Mouse (Mus musculus) monocyte, adult 5-6 weeks (primary cell): Measurements from ENCODE around the gene Vmn1r199. TPM values are rescaled to one million over a fixed set of nuclear protein-coding genes. Genes with fewer than 3 reads are reported as not detected.
"Not testable (repeated sequence)": the region's sequence is repeated elsewhere in the genome, so short reads cannot be mapped to it uniquely, and the experiment has no call there.

Source experiments
- ATAC-seq: fragments of 153-309, 156-312 bp; replicated peaks from 2 replicates; pipeline ENCODE4 v1.8.0; 2017; ENCODE audit warnings: mild to moderate bottlenecking; ENCODE audit not compliant: low TSS enrichment, insufficient number of reproducible peaks, severe bottlenecking, poor library complexity, low FRiP score
- total RNA-seq: library from RNA; stranded (forward); fragments of 200-1000, 200-491, 200-594 nt; gene quantifications from 3 replicates; pipeline ENCODE4 v1.2.3, GENCODE M21; 2017

The Vmn1r199 gene
- not detected in 3 replicates for total RNA-seq

DNA sequence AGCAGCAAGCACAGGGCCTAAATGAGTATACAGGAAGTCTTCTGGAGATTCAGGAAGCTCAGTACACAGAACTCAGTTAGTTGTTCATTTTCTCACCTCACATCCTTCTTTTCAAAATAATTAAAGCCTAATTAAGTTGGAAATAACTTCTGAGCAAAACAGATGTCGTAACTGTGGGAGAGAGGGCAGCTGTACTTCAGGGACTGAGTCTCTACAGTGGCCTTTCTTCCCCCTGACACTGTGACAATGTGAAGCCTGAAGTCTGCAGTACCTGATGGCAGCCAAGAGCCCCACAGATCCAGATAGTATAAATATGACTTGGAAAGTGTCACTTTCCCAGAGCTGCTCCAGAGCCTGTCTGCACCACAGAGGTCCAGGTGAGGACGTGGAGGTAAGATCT is at the start of gene Vmn1r199:
Vmn1r199 (plus strand) TSS at position 301 of the 400 bp plus-strand sequence.
- ATAC-seq: no peak

- ATAC-seq: no peak
Measured at GRCm38 (mm10) chr13:22333269-22333668, 46.3 kb upstream of the Vmn1r199 start.

GRCm38 (mm10) chr13:22335565-22335964 is 44.1 kb upstream of the Vmn1r199 start:
- ATAC-seq: no peak

GRCm38 (mm10) chr13:22350064-22350463 is 29.6 kb upstream of the Vmn1r199 start, which contains the start of gene Vmn1r198:
Gene Vmn1r198 (plus strand): TSS chr13:22350364.
- ATAC-seq: no peak

- ATAC-seq: no peak
Measured at GRCm38 (mm10) chr13:22350813-22351212, 28.8 kb upstream of the Vmn1r199 start.

GRCm38 (mm10) chr13:22381128-22381527 is 1.5 kb downstream of the Vmn1r199 start:
- ATAC-seq: not testable (repeated sequence)

- no peak for ATAC-seq
Measured at GRCm38 (mm10) chr13:22383401-22383800, 3.8 kb downstream of the Vmn1r199 start.

GRCm38 (mm10) chr13:22387050-22387449 is 7.4 kb downstream of the Vmn1r199 start:
- no peak for ATAC-seq

- no peak for ATAC-seq
Measured at GRCm38 (mm10) chr13:22390073-22390472, 10.5 kb downstream of the Vmn1r199 start, which contains the start of gene Vmn1r200. Gene Vmn1r200 (plus strand): TSS chr13:22390373.

DNA sequence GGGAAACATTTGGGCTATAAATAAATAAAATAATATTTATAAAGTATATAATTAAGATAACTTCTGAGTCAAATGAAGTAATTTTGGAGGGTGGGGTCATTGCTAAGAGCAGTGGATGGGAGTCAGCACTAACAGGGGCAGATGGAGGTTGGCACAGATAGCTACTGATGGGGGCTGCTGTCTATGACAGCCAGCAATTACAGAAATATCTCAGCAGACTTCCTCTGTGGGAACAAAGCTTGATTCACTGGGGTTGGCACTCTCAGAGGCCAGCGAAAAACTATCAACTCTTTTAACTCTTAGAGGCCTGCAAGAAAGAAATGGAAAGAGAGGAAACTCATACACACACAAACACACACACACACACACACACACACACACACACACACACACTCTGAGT is 23.4 kb downstream of the Vmn1r199 start:
- ATAC-seq: no peak

Other genes starting within 250 kb of the Vmn1r199 start
- gene Vmn1r191, start 195.8 kb upstream of the Vmn1r199 start, total RNA-seq: not detected in 3 replicates
- not detected in 3 replicates for gene Vmn1r192, start 188.7 kb upstream of the Vmn1r199 start, total RNA-seq
- gene Vmn1r193, start 156.7 kb upstream of the Vmn1r199 start, total RNA-seq: not detected in 3 replicates
- gene Vmn1r194, start 135.6 kb upstream of the Vmn1r199 start, total RNA-seq: not detected in 3 replicates
- not detected in 3 replicates for gene Vmn1r195, start 109.3 kb upstream of the Vmn1r199 start, total RNA-seq
- not detected in 3 replicates for gene Vmn1r196, start 89.9 kb upstream of the Vmn1r199 start, total RNA-seq
- gene Vmn1r197, start 55.2 kb upstream of the Vmn1r199 start, total RNA-seq: not detected in 3 replicates
- not detected in 3 replicates for gene Vmn1r198, start 29.5 kb upstream of the Vmn1r199 start, total RNA-seq
- gene Vmn1r200, start 10.6 kb downstream of the Vmn1r199 start, total RNA-seq: not detected in 3 replicates
- not detected in 3 replicates for gene Vmn1r201, start 92.1 kb downstream of the Vmn1r199 start, total RNA-seq
- not detected in 3 replicates for gene Vmn1r202, start 125.6 kb downstream of the Vmn1r199 start, total RNA-seq
- 0.10 to 0.29 TPM in 2 of 3 replicates, not detected in the other for gene Vmn1r203, start 138.3 kb downstream of the Vmn1r199 start, total RNA-seq
- gene Vmn1r204, start 173.4 kb downstream of the Vmn1r199 start, total RNA-seq: not detected in 3 replicates
- not detected in 3 replicates for gene Vmn1r205, start 213.2 kb downstream of the Vmn1r199 start, total RNA-seq
- 0.21 TPM in 1 of 3 replicates, not detected in the others for gene Vmn1r206, start 244.4 kb downstream of the Vmn1r199 start, total RNA-seq